Mouse (Mus musculus) hindbrain, postnatal 0 days (tissue): ENCODE results near the gene Crtc2. TPM values are rescaled to one million over a fixed set of nuclear protein-coding genes. Genes with fewer than 3 reads are reported as not detected.
A peak's percentile ranks its signal among the peaks of the same experiment; 100 is the strongest.

ENCODE experiments used
- ATAC-seq: fragments of 200-750 bp; cut with Nextera tagmentation; 2 replicates; pipeline ENCODE4 v1.8.0; 2017; ENCODE audit warnings: mild to moderate bottlenecking, moderate TSS enrichment, moderate library complexity
- DNase-seq: peaks from one replicate; pipeline ENCODE4 v3.0.0-alpha.2; 2015; ENCODE audit warnings: low spot score
- H3K27ac ChIP-seq: fragments of 300-500 bp; sonication (generic); 2 replicates; pipeline ENCODE4 v1.5.1; 2014; ENCODE audit warnings: mild to moderate bottlenecking
- H3K27me3 ChIP-seq: fragments of 300-500 bp; sonication (generic); 2 replicates; pipeline ENCODE4 v1.6.1; 2014; ENCODE audit warnings: low read length, mixed read lengths; ENCODE audit not compliant: insufficient read depth
- H3K36me3 ChIP-seq: fragments of 300-500 bp; sonication (generic); 2 replicates; pipeline ENCODE4 v1.6.1; 2014; ENCODE audit warnings: low read length, mixed read lengths; ENCODE audit not compliant: insufficient read depth
- H3K4me1 ChIP-seq: fragments of 300-500 bp; sonication (generic); 2 replicates; pipeline ENCODE4 v1.6.1; 2014; ENCODE audit warnings: antibody characterized with exemption, low read length, mixed read lengths; ENCODE audit not compliant: insufficient read depth
- H3K4me2 ChIP-seq: fragments of 300-500 bp; sonication (generic); 2 replicates; pipeline ENCODE4 v1.6.1; 2014; ENCODE audit warnings: low read depth, mild to moderate bottlenecking, low read length, moderate library complexity, mixed read lengths
- H3K4me3 ChIP-seq: fragments of 300-500 bp; sonication (generic); 2 replicates; pipeline ENCODE4 v1.5.1; 2014; ENCODE audit warnings: low read length
- H3K9ac ChIP-seq: fragments of 300-500 bp; sonication (generic); replicated peaks from 2 replicates; pipeline ENCODE4 v1.6.1; 2014; ENCODE audit warnings: mild to moderate bottlenecking, low read length, moderate library complexity, mixed read lengths
- H3K9me3 ChIP-seq: fragments of 300-500 bp; sonication (generic); 2 replicates; pipeline ENCODE4 v1.6.1; 2016; ENCODE audit warnings: low read length, mixed read lengths
- CTCF ChIP-seq: IDR thresholded peaks from 2 replicates; pipeline ENCODE4 v1.5.1; 2016; ENCODE audit warnings: antibody characterized with exemption, control low read depth, low read depth
- WGBS: fragments of 180-500 bp; shearing (Covaris S2); extraction: QIAGEN DNeasy Blood & Tissue Kit; methylation state at CpG from one replicate; pipeline ENCODE4 v1.1.7; 2014; 5-methylcytosine and 5-hydroxymethylcytosine counted together
- polyA plus RNA-seq: library from polyadenylated mRNA; unstranded; fragments of >200 nt; fragmentation: Nextera tagmentation; extraction: Ambion mirVana; gene quantifications from 2 replicates; pipeline ENCODE4 v1.2.1, GENCODE M21; 2015
- total RNA-seq: library from RNA; depleted of rRNA; stranded (reverse); fragments of >200 nt; gene quantifications from 2 replicates; pipeline ENCODE4 v1.2.3, GENCODE M21; 2014

Gene Crtc2
- total and polyA plus RNA-seq, 2 experiments from 2014 or later: 15.4 to 27.0 TPM

DNA sequence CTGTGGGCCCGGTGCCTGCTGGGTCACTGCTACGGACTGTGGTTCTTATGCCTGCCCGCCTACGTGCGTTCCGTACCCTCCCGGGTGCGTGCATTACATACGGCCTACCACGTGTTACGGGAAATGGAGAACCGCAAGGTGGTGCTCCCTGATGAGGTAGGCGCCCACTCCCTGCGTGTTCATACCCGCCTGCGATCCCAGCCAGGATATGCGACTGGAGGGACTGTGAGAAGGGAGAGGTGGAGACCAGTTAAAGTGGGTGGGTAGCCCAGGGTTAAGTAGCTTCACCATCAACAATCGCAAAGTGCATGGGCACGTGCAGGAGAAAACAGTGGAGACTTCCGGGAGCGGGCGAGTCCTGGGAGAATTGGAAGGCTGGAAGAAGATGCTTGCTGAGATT is 19.9 kb downstream of the Crtc2 start:
- Histone ChIP-seq H3K9me3 (no peaks in the 10 kb centered on the region), H3K9ac (no peak overlapping the region), H3K4me1 (no peaks in the 10 kb centered on the region), H3K27me3 (no peaks in the 10 kb centered on the region), H3K4me3 (no peak overlapping the region), H3K27ac (no peak overlapping the region), H3K36me3 (peaks cover 50% of the 10 kb centered on the region), H3K4me2 (no peak overlapping the region)
- DNase-seq (no peak), ATAC-seq (no peak)
- WGBS: 94% methylated on average over 22 of the region's 22 CpGs
- TF ChIP-seq CTCF: no peak

DNA sequence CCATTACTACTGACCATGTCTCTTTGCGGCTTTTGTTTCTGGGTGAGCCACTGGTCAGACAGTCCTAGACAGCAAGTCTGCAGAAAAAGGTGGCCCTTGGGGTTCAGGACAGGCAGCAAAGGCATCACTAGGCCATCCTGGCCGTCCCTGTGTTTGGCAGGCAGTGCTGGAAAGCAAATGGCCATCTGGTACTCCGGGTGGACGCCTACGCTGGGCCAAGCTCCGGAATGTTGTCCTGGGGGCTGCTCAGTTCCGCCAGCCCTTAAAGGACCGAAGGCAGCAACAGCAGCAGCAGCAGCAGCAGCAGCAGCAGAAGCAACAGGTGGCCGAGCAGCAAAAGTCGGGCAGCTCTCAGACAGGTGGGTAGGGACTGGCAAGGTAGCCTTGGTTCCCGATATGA is 21.3 kb downstream of the Crtc2 start:
- Histone ChIP-seq H3K27me3 (no peaks in the 10 kb centered on the region), H3K4me3 (no peak overlapping the region), H3K4me1 (no peaks in the 10 kb centered on the region), H3K27ac (no peak overlapping the region), H3K36me3 (peaks cover 64% of the 10 kb centered on the region), H3K9me3 (no peaks in the 10 kb centered on the region), H3K9ac (no peak overlapping the region), H3K4me2 (no peak overlapping the region)
- TF ChIP-seq CTCF: no peak
- DNase-seq: no peak
- no peak for ATAC-seq
- 85% methylated on average over 11 of the region's 11 CpGs for WGBS

DNA sequence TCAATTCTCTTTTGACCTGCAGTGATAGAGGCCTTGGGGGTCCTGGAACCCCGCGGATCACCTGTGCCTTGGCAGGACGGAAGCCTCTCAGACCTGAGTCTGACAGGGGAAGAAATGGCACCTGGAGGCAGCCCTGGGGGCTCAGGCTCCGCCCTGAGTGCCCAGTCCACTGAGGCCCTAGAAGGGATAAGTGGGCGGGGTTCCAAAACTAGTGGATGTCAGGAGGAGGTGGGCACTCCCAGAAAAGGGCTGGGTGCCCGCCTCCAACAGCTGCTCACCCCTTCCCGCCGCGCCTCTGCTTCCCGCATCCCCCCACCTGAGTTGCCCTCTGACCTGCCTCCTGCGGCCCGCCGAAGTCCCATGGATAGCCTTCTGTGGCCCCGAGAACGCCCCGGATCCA is 22.9 kb downstream of the Crtc2 start:
- Histone ChIP-seq H3K4me2 (no peak overlapping the region), H3K4me3 (no peak overlapping the region), H3K4me1 (no peaks in the 10 kb centered on the region), H3K27ac (no peak overlapping the region), H3K27me3 (no peaks in the 10 kb centered on the region), H3K9me3 (no peaks in the 10 kb centered on the region), H3K9ac (no peak overlapping the region), H3K36me3 (peaks cover 62% of the 10 kb centered on the region)
- 46% methylated on average over 16 of the region's 16 CpGs for WGBS
- ATAC-seq (no peak), DNase-seq (no peak)
- no peak for TF ChIP-seq CTCF

DNA sequence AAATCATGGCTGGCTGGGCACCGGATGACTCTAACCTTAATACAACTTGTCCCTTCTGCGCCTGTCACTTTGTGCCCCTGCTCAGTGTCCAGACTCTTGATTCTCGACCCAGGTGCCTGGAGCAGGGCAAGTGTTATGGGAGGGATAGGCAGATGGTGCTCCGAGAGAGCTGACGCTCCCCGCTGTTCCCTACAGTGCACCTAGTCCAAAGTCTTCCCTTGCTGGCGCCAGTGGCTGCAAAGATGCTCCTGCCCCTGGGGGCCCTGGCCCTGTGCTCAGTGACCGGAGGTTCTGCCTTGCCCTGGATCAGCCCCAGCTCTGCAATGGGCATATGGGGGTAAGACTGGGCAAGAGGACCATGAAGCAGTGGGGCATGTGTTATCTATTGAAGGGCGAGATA is 23.8 kb downstream of the Crtc2 start:
- H3K27ac ChIP-seq: no peak overlapping the region
- H3K9ac ChIP-seq: no peak overlapping the region
- H3K4me3 ChIP-seq: no peak overlapping the region
- H3K4me2 ChIP-seq: no peak overlapping the region
- 84% methylated on average over 9 of the region's 9 CpGs for WGBS
- TF ChIP-seq CTCF: no peak
- ATAC-seq (no peak), DNase-seq (no peak)
- H3K9me3 ChIP-seq: no peaks in the 10 kb centered on the region
- no peaks in the 10 kb centered on the region for H3K27me3 ChIP-seq
- no peaks in the 10 kb centered on the region for H3K4me1 ChIP-seq
- H3K36me3 ChIP-seq: peaks cover 52% of the 10 kb centered on the region

DNA sequence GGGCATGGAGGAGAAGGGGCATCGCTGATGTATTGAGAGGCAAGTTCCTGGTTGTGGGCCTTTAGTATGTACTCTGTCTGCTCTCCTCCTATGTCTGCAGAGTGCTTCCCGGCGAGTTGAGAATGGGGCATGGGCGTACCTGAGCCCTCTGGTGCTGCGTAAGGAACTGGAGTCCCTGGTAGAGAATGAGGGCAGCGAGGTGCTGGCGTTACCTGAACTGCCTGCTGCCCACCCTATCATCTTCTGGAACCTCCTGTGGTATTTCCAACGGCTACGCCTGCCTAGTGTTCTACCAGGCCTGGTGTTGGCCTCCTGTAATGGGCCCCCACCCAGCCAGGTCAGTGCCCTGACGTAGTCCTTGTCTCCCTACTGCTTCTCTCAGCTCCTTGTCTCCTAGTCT is 24.2 kb downstream of the Crtc2 start:
- ATAC-seq (no peak), DNase-seq (no peak)
- Histone ChIP-seq H3K4me2 (no peak overlapping the region), H3K9me3 (no peaks in the 10 kb centered on the region), H3K27ac (no peak overlapping the region), H3K4me1 (no peaks in the 10 kb centered on the region), H3K9ac (no peak overlapping the region), H3K27me3 (no peaks in the 10 kb centered on the region), H3K4me3 (no peak overlapping the region), H3K36me3 (peaks cover 51% of the 10 kb centered on the region)
- WGBS: 98% methylated on average over 10 of the region's 10 CpGs
- TF ChIP-seq CTCF: no peak

DNA sequence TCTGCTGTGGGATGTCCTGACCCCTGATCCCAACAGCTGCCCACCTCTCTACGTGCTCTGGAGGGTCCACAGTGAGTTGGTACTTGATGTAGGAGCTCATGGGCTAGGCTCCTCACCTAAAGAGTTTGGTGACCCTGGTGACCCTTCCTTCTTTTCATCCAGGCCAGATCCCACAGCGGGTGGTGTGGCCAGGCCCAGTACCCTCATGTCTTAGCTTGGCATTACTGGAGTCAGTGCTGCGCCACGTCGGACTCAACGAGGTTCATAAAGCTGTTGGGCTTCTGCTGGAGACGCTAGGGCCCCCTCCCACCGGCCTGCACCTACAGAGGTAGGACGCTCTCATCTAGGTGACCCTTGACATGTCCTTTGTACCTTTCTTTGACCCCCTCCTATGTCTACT is 25.3 kb downstream of the Crtc2 start:
- ATAC-seq: peak; percentile 41

DNA sequence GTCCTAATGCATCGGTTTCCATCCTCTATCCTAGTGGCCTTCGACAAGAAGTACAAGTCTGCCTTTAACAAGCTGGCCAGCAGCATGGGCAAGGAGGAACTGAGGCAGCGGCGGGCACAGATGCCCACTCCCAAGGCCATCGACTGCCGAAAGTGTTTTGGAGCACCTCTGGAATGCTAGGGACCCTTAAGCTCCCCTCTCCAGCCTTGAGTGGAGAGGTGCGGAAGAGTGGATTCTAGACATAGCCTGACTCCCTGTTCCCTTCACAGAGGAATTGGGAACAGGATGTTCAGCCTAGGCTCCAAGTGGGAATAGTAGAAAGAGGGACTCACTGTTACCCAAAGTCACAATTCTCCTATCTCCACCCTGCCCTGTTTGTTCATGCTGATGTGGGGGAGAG is 25.8 kb downstream of the Crtc2 start:
- H3K4me1 ChIP-seq: no peaks in the 10 kb centered on the region
- no peak overlapping the region for H3K27ac ChIP-seq
- ATAC-seq: no peak
- H3K4me2 ChIP-seq: no peak overlapping the region
- no peaks in the 10 kb centered on the region for H3K27me3 ChIP-seq
- H3K36me3 ChIP-seq: peaks cover 46% of the 10 kb centered on the region
- DNase-seq: no peak
- no peak for TF ChIP-seq CTCF
- 93% methylated on average over 7 of the region's 7 CpGs for WGBS
- no peak overlapping the region for H3K4me3 ChIP-seq
- no peaks in the 10 kb centered on the region for H3K9me3 ChIP-seq
- no peak overlapping the region for H3K9ac ChIP-seq

More for the DNA sequence above, 25.3 kb downstream of the Crtc2 start:
- Histone ChIP-seq H3K9me3 (no peaks in the 10 kb centered on the region), H3K9ac (no peak overlapping the region), H3K36me3 (peaks cover 47% of the 10 kb centered on the region), H3K4me2 (no peak overlapping the region), H3K4me3 (no peak overlapping the region), H3K27ac (no peak overlapping the region), H3K4me1 (no peaks in the 10 kb centered on the region), H3K27me3 (no peaks in the 10 kb centered on the region)
- DNase-seq: no peak
- 91% methylated on average over 9 of the region's 9 CpGs for WGBS
- TF ChIP-seq CTCF: no peak

DNA sequence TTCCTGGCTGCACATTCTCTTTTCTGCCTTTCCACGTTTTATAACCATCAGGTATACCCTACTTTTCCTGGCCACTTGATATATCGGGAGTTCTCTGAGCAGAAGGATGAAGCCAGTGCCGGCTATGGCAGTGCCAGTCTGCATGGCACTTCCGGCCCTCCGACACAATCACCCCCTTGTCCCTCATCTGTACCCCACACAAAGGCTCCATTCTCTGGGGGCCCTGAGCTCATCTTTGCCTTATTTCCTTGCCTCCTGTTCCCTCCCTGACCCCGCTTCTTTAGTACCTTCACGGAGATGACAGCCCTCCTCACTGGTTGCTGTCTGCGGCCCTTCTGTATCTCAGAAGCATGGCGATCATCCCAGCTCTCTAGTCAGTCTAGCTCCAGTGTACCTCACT is 26.7 kb downstream of the Crtc2 start:
- DNase-seq (no peak), ATAC-seq (no peak)
- Histone ChIP-seq H3K9me3 (no peaks in the 10 kb centered on the region), H3K9ac (no peak overlapping the region), H3K27me3 (no peaks in the 10 kb centered on the region), H3K4me2 (no peak overlapping the region), H3K4me3 (no peak overlapping the region), H3K36me3 (peaks cover 38% of the 10 kb centered on the region), H3K4me1 (no peaks in the 10 kb centered on the region), H3K27ac (no peak overlapping the region)
- TF ChIP-seq CTCF: no peak
- 85% methylated on average over 9 of the region's 9 CpGs for WGBS
